Mouse (Mus musculus) embryonic fibroblast, embryonic 13.5 days (primary cell): Measurements from ENCODE around the gene Gm973.

Experiments used
- CTCF ChIP-seq: IDR thresholded peaks from 2 replicates; pipeline ENCODE4 v1.5.1; 2011; ENCODE audit warnings: mild to moderate bottlenecking, control low read depth, low read length, moderate library complexity, borderline replicate concordance; ENCODE audit not compliant: insufficient read depth
- POLR2A ChIP-seq: IDR thresholded peaks from 2 replicates; pipeline ENCODE4 v1.6.1; 2011; ENCODE audit warnings: low read depth, mild to moderate bottlenecking, control low read depth, low read length, moderate library complexity

- TF ChIP-seq CTCF = no peak
- TF ChIP-seq POLR2A = no peak; the same call in 1 of the 2 replicates
Observed at GRCm38 (mm10) chr1:59480821-59481455, 35.1 kb upstream of the Gm973 start.
